Mouse (Mus musculus) right cerebral cortex, postnatal 10 days (tissue): ENCODE measurements around the gene Flt1.

ENCODE experiments used
- DNase-seq, 2 experiments: peaks; one replicate each; pipeline ENCODE4 v3.0.0; 2021; ENCODE audit warnings: low spot score in 2 of 2

Flt1 gene

DNA sequence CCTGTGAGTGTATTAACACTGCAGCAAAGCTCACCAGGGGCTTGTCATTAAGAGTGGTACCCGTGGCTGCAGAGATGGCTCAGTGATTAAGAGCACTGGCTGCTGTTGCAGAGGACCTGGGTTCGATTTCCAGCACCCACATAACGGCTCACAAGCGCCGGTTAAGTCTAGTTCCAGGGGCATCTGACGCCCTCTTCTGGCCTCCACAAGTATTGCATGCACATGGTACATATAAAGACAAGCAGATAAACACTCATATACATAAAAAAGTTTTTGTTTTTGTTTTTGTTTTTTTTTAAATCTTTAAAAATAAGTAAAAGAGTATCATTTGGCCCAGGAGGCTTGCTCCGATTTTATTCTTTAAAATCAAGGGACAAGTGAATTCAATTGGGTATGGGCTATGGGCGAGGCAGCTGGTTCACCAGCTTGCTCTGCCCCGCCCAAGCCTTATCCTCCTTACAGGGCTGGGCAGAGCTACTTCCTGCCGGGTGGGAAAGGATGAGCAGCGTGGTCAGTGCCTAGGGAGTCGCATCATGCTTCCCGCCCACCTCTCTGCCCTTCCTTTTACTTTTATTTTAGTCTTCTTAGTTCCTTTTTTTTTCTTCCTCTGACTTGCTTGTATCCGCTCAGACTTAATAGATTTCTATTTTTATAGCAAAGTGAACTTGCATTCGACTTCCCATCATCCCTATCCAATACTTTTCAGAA is 57.0 kb downstream of the Flt1 start:
- DNase-seq = no peak

DNA sequence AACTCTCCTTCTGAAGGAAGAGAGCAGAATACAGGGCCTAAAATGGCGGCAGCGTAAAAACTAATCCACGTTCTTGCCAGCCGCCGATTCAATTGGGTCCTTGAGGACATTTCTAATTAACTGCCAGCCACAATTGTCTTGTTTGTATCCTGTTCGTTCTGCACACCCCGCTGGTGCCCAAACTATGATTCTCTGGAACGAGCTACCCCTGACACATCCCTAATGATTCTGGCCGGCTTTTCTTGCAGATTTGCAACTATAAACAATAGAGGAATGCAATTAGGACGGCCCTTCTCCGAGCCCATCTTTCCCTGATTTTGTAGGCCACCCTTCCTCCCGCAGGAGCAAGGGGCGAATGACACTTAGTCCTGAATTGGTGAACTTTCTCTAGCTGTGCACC is 59.9 kb downstream of the Flt1 start:
- DNase-seq = no peak

- no peak for DNase-seq
These were observed 60.4 kb downstream of the Flt1 start for GRCm38 (mm10) chr5:147665381-147665780.

DNA sequence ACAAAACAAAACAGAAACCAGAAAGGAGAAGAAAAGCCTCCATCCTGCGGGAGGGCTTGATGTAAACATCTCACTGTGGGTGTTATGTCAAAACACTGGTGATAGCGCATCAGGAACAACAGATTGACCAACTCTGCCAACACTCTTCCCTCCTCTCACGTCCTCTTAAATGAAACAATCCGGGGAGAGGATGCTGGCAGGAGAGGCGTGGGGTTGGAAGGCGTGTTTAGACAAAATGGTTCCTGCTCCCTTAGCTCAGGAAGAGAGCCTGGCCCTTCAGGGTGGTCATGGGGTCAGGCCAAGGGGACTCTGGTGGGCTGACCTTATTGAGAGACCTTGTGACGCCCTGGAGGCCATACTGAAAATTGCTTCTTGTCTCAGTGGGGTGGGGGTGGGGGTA is 65.9 kb downstream of the Flt1 start:
- DNase-seq = no peak

DNA sequence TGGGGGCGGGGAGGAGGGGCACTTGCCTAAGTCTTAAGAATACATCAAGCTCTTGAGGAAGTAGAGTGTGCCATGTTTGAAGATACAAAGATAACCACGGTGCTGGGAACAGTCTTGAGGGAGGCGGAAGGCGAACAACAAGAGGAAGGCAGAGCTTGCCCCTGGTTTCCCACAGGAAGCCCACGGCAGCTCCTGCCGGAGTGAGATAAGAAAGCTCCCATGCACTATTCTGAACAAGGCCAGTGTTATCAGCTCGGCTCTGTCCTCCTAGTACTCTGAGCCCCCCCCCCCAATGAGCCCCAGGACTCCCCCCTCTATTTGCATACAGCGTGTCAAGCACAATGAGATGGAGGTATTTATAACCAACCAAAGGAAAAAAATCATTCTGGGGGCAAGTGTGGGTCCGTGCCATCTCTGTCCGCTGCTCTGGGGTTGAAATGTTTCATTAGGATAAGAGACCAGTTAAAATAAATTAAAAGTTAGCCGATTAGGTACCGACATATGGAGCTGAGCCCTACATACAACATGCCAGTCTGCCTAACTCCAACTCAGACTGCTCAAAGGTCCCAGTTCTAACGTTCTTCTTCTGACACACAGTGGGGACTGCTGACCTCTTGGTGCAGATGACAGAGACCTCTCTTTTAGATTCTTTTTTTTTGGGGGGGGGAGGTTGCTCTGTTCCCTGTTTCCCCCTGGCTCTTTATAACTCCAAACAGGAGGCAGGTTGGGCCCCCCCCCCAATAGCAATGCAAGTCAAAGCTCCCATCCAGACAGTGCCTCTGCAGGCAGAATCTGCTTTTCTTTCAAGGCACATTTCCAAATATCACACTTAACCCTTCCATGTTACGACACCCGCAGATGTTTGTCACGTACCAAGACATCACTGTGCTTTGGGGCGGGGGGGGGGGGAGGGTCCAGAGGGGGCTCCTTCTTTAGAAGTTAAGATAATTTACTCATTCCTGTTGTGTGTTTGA is 67.6 kb downstream of the Flt1 start:
- DNase-seq = no peak

- DNase-seq = no peak
These were observed 70.0 kb downstream of the Flt1 start for GRCm38 (mm10) chr5:147655761-147656160.

GRCm38 (mm10) chr5:147651233-147651632 is 74.6 kb downstream of the Flt1 start:
- no peak for DNase-seq

GRCm38 (mm10) chr5:147646351-147646929 is 79.4 kb downstream of the Flt1 start:
- no peak for DNase-seq

- DNase-seq = peak; percentile 87 to 89
These were observed 80.7 kb downstream of the Flt1 start for GRCm38 (mm10) chr5:147645001-147645645.

- no peak for DNase-seq
These were observed 84.4 kb downstream of the Flt1 start for GRCm38 (mm10) chr5:147641452-147641851.

DNA sequence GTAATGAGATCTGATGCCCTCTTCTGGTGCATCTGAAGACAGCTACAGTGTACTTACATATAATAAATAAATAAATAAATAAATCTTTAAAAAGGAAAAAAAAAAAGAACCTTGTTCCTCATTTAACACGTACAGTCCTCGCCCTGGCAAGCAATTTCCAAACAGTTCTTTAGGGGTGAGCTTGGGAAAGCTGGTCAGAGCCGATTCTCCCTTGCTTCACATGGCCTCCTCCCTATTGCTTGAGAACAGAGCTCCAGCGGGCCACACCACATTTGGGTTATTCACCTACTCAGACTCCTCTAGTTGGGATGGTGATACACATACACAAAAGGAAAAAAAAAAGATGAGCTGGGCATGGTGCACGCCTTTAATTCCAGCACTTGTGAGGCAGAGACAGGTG is 85.9 kb downstream of the Flt1 start:
- no peak for DNase-seq

DNA sequence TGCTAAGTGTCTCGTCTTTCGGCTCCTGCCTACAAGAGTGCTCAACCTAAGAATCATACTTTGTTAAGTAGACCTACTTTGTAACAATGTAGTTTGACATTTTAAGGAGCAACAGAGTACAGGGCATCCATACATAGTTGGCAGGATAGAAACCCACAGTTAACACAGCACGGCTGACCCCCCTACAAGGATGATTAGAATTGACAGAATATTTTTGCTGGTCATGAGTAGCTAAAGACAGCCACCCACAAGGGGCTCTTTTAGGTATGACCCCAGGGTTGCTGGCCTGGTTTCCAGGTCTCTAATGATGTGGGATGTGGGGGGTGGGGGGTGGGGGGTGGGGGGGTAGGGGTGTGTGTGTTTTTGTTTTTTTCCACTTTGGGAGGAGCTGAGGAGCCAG is 89.1 kb downstream of the Flt1 start:
- no peak for DNase-seq

DNA sequence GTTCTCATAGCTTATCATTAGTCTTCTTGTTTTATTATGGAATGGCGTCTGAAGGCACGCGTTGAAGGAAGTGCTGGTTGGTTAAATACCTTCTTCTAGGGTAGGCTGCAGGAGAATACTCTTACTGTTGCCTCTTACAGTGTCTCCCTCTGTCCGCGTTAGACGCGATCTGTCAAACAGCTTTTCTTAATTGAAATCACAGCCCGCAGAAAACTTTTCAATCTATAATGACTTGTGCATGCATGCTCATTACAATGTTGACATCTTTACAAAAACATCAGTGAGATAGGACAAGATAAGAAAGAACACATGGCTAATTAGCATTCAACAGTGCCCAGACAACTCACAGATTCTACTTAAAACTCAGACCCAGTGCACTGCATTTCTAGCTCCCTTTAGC is 89.9 kb downstream of the Flt1 start:
- no peak for DNase-seq

GRCm38 (mm10) chr5:147634016-147634415 is 91.8 kb downstream of the Flt1 start:
- DNase-seq = no peak

GRCm38 (mm10) chr5:147632716-147633115 is 93.1 kb downstream of the Flt1 start:
- DNase-seq = no peak

DNA sequence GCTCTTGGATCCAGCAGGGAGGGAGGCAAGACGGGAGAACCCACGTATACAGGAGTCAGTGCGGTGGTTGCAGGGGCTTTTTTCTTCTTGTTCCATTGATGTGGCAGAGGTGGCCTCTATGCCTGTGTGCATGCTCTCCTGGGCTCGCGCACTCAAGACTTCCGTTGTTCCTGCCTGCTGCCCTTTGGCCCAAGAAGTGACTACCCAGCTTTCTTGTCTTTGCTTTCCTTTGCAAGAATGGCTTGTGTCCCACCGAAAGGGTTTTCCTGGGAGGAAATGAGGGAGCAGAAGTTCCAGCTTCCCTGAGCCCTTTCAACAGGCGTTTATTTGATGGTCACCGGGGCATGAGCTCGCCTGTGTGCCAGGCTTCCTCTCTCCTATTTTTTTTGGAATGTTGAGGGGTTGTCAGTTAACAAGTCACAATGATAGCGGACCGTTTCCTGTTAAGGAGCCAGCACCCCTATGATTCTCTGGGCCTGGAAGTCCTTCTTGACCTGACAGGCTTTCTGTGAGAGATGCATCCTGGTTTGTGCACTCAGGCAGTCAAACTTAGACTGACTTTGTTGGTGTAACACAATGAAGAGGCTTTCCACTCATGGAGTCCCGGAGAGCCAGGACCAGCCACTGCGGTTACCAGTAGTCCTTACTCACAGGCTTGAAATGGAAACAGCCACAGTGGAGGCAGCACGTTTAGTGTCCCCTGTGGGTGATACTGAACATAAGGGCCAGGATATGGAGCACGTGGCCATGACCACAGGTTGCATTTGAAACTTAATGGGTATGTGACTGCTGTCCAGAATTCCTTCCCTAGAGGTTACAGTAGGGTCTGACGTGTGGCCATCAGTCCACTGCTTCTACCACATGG is 95.2 kb downstream of the Flt1 start:
- no peak for DNase-seq

- DNase-seq = peak; percentile 45 to 59
These were observed 98.9 kb downstream of the Flt1 start for GRCm38 (mm10) chr5:147626944-147627343.

GRCm38 (mm10) chr5:147623747-147624146 is 102.1 kb downstream of the Flt1 start:
- DNase-seq = no peak

DNA sequence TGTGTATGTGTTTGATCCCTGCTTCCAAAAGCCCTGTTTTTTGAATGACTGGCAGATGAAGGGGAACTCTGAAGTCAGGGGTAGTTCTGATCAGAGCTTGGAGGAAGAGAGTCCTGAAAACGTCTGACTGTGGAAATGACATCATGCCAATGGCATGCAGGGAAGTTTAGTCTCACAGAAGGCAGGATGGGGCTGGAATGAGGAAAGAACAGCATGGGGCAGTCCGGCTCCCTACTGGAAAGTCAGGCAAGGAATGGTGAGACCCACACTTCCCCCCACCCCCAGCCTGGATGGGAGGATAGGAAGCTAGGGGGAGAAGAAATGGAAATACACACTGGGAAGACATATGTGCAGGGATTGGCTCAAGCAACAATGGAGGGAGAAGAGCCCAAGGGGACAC is 105.6 kb downstream of the Flt1 start:
- no peak for DNase-seq

DNA sequence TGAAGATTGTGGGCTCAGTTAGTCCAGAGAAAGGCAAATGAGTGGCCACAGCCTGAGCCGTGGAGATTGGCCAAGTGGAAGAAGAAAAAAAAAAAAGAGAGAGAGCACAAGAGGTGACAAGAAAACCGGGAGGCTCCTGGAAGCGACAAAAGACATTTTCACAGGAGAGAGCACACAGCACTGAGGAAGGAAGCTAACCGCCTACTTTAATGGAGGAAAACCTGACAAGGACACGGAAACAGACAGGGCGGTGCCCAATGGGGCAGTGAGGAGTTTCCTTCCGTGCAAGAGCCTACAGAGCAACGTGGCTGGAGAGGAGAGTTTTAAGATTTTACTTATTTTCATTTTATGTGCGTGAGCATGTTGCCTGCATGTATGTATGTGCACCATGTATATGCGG is 107.6 kb downstream of the Flt1 start:
- DNase-seq = no peak

- DNase-seq = no peak
These were observed 109.4 kb downstream of the Flt1 start for GRCm38 (mm10) chr5:147616450-147616849.
